ENCODE assay signal across 8 mouse cellular contexts in the genomic region with DNA sequence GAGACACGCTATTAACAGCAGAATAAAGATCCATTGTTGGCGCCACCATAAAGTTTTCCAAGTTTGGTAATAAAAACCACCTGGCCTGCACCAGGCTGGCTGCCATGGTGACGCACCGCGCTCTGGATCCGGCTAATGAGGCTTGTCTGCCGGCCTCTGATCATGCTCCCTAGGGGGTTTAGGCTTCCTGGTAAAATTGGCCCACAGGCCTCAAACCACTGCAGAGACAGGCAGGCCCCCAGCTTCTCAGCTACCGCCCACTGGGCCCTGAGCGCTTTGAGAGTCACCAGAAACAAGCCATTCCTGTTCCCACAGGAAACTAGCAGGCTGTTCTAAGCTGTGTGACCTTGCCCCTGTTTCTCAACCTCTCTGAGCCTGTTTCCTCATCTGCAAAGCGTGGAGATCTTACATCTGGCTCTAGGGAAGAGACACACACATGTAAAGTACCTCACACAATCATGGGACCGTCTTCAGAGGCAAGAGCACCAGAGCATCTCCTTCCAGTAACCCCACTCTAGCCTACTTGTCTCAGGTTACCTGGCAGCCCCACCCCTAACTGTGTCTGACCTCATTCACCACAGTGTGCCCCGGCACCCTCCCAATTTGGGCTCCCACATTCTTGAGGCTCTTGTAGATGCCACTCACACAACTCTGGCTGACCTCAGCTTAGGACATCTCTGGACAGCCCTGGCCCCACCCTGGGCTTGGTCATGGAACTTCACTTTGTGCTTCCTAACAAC.
DNase-seq lines count a peak whose midpoint lies in the region; ATAC-seq lines count a peak whose summit lies in the region.

No protein-coding gene starts in this region.

- no peaks in the 10 kb centered on the region for H3K36me3 ChIP-seq in neural tube, embryonic 15.5 days
- H3K36me3 ChIP-seq in embryonic facial prominence, embryonic 13.5 days = no peaks in the 10 kb centered on the region
- no peaks in the 10 kb centered on the region for H3K36me3 ChIP-seq in intestine, embryonic 15.5 days
- H3K36me3 ChIP-seq in limb, embryonic 12.5 days = no peaks in the 10 kb centered on the region

- H3K27ac ChIP-seq in neural tube, embryonic 15.5 days (replicated peaks) = no peak overlapping the region
- H3K27ac ChIP-seq in embryonic facial prominence, embryonic 13.5 days = peak overlapping the region; percentile 41; the same call in 1 of the 2 replicates
- no peak overlapping the region for H3K27ac ChIP-seq in intestine, embryonic 15.5 days
- H3K27ac ChIP-seq in limb, embryonic 12.5 days = peak overlapping the region; percentile 90

- no peak for ATAC-seq in neural tube, embryonic 15.5 days (ENCODE audit: low FRiP score)
- peak; percentile 21; the same call in 1 of the 2 replicates for ATAC-seq in embryonic facial prominence, embryonic 13.5 days (ENCODE audit: insufficient number of reproducible peaks, insufficient read depth, low FRiP score, low TSS enrichment, low read depth)
- peak; percentile 47 for ATAC-seq in intestine, embryonic 15.5 days
- peak; percentile 84 for ATAC-seq in limb, embryonic 12.5 days (ENCODE audit: insufficient number of reproducible peaks, insufficient read depth, low FRiP score, low TSS enrichment, low read depth)

- DNase-seq in neural tube, embryonic 10.5 days (ENCODE audit: extremely low spot score, low spot score) = peak; percentile 74
- no peak for DNase-seq in adipocyte (ENCODE audit: low spot score)
- no peak for DNase-seq in thymus, postnatal 25 days
- no peak for DNase-seq in thymus, postnatal 10 days (ENCODE audit: low spot score in 2 of 2)

- no peaks in the 10 kb centered on the region for H3K9me3 ChIP-seq in neural tube, embryonic 15.5 days (replicated peaks)
- H3K9me3 ChIP-seq in embryonic facial prominence, embryonic 13.5 days = no peaks in the 10 kb centered on the region
- H3K9me3 ChIP-seq in intestine, embryonic 15.5 days = no peaks in the 10 kb centered on the region
- no peaks in the 10 kb centered on the region for H3K9me3 ChIP-seq in limb, embryonic 12.5 days

- no peak overlapping the region for H3K4me3 ChIP-seq in neural tube, embryonic 15.5 days (replicated peaks)
- no peak overlapping the region for H3K4me3 ChIP-seq in embryonic facial prominence, embryonic 13.5 days
- H3K4me3 ChIP-seq in intestine, embryonic 15.5 days (replicated peaks) = no peak overlapping the region
- no peak overlapping the region for H3K4me3 ChIP-seq in limb, embryonic 12.5 days (replicated peaks)

- WGBS in neural tube, embryonic 15.5 days = 23% methylated on average over 12 of the region's 12 CpGs
- 11% methylated on average over 12 of the region's 12 CpGs for WGBS in embryonic facial prominence, embryonic 13.5 days
- WGBS in intestine, embryonic 15.5 days = 43% methylated on average over 12 of the region's 12 CpGs
- WGBS in limb, embryonic 12.5 days = 15% methylated on average over 12 of the region's 12 CpGs

- H3K27me3 ChIP-seq in neural tube, embryonic 15.5 days (replicated peaks) = 0 out of 2 replicates have a peak, but pooled peaks cover 5% of the 10 kb centered on the region
- peaks cover 42% of the 10 kb centered on the region for H3K27me3 ChIP-seq in embryonic facial prominence, embryonic 13.5 days
- no peaks in the 10 kb centered on the region for H3K27me3 ChIP-seq in intestine, embryonic 15.5 days (replicated peaks)
- H3K27me3 ChIP-seq in limb, embryonic 12.5 days = no peaks in the 10 kb centered on the region

- no peak overlapping the region for H3K9ac ChIP-seq in neural tube, embryonic 15.5 days (replicated peaks)
- no peak overlapping the region for H3K9ac ChIP-seq in embryonic facial prominence, embryonic 13.5 days
- no peak overlapping the region for H3K9ac ChIP-seq in intestine, embryonic 15.5 days
- H3K9ac ChIP-seq in limb, embryonic 12.5 days (replicated peaks) = no peak overlapping the region

- H3K4me2 ChIP-seq in neural tube, embryonic 15.5 days = no peak overlapping the region
- no peak overlapping the region for H3K4me2 ChIP-seq in embryonic facial prominence, embryonic 13.5 days
- no peak overlapping the region for H3K4me2 ChIP-seq in intestine, embryonic 15.5 days (replicated peaks)
- no peak overlapping the region for H3K4me2 ChIP-seq in limb, embryonic 12.5 days

- peaks cover 27% of the 10 kb centered on the region for H3K4me1 ChIP-seq in neural tube, embryonic 15.5 days
- peaks cover 51% of the 10 kb centered on the region for H3K4me1 ChIP-seq in embryonic facial prominence, embryonic 13.5 days
- H3K4me1 ChIP-seq in intestine, embryonic 15.5 days (replicated peaks) = 0 out of 2 replicates have a peak, but pooled peaks cover 4% of the 10 kb centered on the region
- H3K4me1 ChIP-seq in limb, embryonic 12.5 days (replicated peaks) = peaks cover 66% of the 10 kb centered on the region

Comparison
In these comparisons a context has a peak if more than half of its experiments do, and no peak if none do; other contexts are left out.
1. H3K27ac ChIP-seq: peak in embryonic facial prominence, embryonic 13.5 days (single experiment) and limb, embryonic 12.5 days (single experiment); none in neural tube, embryonic 15.5 days (single experiment) and intestine, embryonic 15.5 days (single experiment).